Mouse (Mus musculus) common myeloid progenitor, adult 5-6 weeks (primary cell): ENCODE results near the gene Mrpl4. TPM values are rescaled to one million over a fixed set of nuclear protein-coding genes. Genes with fewer than 3 reads are reported as not detected.
"Not testable (repeated sequence)": the region's sequence is repeated elsewhere in the genome, so short reads cannot be mapped to it uniquely, and the experiment has no call there.

Experiments
- ATAC-seq: replicated peaks from 2 replicates; pipeline ENCODE4 v1.8.0; 2016; ENCODE audit warnings: low read depth, mild to moderate bottlenecking, moderate TSS enrichment, inconsistent platforms; ENCODE audit not compliant: poor library complexity, severe bottlenecking
- total RNA-seq: library from RNA; stranded (forward); fragments of 200-1000, 187-1606 nt; gene quantifications from 2 replicates; pipeline ENCODE4 v1.2.3, GENCODE M21; 2017

Gene Mrpl4
- total RNA-seq, 1 experiment from 2014 or later = 35.8 TPM

DNA sequence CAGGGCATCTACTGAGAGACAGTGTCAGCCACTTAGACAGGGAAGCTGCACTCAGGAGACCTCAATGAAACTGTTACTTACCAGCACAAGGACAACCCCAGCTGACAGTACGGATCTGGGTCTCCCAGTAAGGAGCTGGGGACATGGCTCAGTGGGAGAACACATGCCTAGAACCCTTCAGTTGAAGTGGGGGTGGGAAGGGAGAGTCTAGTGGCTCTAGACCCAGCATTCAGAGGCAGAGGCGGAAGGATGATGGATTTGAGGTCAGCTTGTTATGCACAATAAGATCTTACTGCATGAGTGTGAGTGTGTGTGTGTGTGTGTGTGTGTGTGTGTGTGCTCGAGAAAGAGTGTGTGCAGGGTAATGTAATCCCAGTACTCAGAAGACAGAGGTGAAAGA lies 20.4 kb upstream of the Mrpl4 start:
- ATAC-seq = no peak

DNA sequence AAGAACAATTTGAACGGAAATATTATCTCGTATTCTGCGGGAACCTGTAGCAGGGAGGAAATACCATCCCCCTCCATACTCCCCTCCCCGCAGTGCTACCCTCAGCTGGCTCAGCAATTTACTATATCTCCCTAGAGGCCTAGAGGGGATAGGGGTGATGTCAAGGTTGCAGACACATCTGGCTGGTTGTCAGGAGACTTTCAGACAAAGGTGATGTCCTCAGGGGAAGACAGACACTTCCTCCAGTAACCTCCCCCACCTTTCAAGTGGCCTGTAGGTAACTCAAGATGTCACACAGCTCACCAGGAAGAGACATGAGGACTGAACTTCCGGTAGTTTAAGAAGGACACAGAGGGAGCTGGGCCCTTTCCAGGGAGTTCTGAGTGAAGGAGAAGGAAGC lies 19.4 kb upstream of the Mrpl4 start:
- ATAC-seq = peak; percentile 42; the same call in 1 of the 2 replicates

DNA sequence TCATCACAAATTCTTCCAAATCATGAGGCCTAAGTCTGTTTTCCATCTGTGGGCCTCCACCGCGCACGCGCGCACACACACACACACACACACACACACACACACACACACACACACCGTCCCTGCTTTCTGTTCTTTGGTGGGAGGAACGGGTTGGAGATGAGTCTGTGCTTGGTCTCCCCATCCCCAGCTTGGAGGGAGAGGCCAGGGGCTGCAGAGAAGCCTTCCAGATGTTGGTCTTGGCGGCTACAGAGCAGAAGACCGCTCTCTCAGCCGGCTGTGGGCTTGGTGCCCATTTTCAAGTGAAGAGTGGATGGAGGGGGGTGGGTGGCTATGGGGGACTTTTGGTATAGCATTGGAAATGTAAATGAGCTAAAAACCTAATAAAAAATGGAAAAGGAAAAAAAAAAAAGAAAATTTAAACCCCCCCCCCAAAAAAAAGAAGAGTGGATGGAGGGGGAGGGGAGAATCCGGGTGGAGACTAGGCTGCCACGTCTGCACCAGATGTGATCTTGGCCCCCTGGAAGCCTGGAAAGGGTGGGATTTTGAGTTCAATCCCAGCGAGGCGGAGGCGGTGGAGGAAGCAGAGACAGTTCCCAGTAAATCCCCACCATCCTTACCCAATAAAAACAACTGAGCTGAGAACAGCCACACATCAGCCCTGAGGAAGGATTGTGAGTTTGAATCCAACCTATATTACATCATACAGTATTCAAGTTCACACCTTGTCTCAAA lies 15.4 kb upstream of the Mrpl4 start:
- ATAC-seq = no peak

DNA sequence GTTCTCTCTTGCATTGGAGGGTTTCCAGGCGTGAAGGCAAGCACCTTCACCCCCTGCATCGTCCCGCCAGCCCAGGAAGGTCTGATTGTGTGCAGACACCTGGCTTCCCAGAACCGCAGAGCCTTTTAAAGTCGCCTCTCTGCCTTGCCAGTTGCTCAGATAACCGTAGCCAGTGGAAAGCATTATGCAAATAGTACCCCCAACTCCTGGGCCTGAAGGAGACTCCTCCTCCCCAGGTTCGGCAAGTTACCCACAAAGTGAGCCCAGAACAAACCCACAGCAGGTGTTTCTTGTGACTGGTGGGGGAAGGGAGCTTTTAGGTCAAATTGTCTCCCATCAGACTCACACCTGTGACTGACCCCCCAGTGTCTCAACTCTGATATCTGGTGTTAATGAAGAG lies 14.6 kb upstream of the Mrpl4 start:
- ATAC-seq = no peak

DNA sequence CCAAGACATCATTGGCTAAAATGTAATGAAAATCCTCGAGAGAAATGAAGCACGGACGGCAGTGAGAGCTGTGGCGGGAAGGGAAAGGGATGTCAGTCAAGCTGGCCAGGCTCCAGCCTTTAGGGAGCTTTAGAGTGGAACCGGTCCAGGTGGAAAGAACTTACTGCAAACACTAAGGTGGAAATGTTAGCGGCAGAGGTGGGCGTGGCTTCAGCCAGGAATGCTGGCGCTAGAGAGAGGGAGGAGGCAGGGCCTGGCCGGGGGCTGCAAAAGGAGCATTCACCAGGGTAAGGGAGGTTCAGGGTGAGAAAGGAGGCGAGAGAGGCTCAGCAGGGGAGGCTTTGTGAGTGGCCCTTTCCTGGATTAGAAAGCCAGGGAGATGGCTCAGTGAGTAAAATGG lies 11.7 kb upstream of the Mrpl4 start:
- no peak for ATAC-seq

DNA sequence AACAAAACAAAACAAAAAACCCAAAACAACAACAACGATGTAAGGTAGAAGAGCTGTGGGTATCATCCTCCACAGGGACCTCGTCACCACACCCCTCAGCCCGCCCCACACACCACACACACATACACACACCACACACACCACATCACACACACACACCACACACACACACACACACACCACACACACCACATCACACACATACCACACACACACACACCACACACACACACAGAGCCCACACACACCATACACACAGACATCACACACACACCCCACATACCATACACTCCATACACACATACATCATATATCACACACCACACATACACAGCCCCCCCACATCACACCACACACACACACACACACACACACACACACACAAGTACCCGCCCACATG lies 11.0 kb upstream of the Mrpl4 start:
- no peak for ATAC-seq

DNA sequence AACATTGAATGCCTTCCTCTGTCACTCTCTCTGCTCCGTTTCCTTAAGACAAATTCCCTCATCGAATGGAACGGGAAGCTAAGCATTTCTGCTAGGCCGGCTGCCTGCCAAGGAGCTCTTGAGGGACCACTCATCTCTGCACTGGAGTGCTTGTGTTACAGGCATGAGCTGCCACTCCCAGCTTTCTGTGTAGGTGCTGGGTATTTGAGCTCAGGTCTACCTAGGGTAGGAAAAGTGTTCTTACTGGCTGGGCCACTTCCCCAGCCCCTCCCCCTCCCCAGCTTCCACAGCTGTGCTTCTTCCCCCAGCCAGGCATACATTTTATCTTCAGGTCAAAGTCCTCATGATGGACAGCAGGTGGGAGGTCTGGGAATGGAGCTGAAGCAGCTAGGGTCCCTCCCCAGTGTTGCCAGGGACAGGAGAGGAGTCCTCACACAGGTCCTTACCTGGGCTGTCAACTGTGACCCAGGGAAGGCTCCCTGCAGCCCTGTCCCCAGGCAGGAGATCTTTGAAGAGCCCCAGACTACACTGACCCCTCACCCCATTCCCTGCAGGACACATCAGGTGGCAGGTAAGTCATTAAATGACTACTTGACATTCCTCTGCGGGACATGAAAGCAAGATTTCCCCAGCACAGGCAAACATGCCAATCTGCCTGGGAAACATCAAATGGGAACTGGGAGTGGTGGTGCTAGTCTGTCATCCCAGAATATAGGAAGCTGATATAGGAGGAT lies 9.2 kb upstream of the Mrpl4 start:
- no peak for ATAC-seq

DNA sequence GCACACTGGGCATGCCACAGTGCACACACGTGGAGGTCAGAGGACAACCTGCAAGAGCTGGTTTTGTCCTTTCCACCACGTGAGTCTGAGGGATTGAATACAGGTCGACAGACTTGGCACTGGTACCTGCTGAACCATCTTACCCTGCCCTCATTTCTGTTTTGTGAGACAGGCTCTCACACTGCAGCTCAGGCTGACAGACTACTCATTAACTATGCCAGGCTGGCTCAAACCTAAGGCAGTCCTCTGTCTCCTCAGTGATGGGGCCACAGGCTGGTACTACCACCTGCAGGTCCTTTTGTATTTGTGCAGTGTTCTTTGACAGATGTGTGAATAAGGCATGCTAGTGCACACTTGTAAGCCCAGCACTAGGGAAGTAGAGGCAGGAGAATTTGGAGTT lies 7.5 kb upstream of the Mrpl4 start:
- no peak for ATAC-seq

DNA sequence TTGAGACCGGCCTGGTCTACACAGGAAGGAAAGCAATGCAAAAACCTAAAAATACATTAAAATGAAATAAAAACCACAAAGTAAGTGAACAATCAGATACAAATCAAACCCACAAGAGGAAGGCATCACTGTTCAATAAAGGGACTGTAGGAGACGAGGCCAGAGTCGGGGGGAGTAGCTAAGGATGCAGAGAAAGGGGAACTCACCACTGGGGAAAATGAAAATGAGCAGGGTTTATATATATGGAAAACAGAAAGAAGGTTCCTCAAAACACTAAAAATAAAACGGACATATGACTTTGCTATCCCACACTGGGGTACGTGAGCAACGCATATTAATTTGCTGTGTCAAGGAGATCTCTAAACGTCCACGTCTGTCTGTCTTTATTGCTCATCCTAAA lies 5.5 kb upstream of the Mrpl4 start:
- ATAC-seq = peak; percentile 87

DNA sequence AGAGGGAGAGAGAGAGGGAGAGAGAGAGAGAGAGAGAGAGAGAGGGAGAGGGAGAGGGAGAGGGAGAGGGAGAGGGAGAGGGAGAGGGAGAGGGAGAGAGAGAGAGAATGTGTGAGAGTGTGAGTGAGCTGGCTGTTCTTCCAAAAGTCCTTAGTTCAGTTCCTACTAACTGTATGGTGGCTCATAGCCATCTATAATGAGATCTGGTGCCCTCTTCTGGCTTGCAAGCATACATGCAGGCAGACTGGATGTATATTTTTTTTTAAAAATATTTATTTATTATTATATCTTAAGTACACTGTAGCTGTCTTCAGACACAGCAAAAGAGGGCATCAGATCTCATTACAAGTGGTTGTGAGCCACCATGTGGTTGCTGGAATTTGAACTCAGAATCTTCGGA lies 4.2 kb upstream of the Mrpl4 start:
- ATAC-seq = not testable (repeated sequence)

DNA sequence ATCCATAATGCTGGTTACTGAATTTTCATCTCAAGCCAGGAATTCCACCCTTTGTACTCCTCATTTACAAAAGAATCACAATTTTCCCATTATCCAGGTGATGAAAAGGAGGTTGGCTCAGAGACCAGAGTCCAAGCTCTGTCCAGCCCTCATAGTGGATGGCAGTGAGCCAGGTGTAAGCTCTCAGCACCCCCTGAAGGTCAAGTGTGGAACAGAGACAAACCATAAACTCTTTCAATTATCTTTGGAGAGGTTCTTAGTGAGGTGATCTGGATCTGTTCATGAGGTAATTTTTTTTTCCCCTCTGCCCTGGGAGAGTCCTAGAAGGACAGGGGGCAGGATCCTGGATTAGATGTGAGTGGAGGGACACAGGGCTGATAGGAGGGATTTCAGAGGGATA lies 1.7 kb upstream of the Mrpl4 start:
- no peak for ATAC-seq

DNA sequence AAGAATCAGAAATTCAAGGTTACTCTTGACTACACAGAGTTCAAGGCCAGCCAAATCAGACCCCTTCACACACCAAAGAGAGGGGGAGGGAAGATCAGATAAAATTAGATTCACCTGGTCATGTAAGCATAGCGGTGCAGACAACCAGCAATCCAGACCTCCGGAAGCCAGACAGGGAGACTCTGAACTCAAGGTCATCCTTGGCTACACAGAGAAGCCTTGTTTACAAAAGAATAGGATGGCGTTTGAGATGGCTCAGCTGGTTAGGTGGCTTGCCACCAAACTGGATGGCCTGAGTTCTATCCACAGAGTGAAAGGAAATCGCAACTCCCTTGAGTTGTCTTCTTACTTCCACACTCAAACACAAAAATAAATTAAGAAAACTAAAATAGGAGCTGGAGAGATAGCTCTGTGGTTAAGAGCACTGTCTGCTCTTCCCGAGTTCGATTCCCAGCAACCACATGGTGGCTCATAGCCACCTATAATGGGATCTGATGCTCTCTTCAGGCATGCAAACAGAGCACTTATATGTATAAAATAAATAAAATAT lies 812 bp upstream of the Mrpl4 start:
- no peak for ATAC-seq

DNA sequence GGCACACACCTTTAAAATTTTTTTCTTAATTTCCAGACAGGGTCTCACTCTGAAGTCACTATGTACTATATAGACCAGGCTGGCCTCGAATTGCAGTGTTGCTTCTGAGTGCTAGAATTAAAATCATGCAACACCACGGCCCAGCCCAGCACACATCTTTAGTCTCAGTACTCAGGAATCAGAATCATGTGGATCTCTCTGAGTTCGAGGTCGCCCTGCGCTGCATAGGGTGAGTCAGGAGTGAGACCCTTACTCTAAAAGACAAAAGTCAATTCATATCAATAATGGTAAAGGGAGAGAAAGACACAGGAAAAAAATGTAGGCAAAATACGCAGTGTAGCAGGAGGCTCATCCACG lies 290 bp upstream of the Mrpl4 start:
- ATAC-seq = 0 out of 2 replicates have a peak, but pooled peaks have one; percentile 9

DNA sequence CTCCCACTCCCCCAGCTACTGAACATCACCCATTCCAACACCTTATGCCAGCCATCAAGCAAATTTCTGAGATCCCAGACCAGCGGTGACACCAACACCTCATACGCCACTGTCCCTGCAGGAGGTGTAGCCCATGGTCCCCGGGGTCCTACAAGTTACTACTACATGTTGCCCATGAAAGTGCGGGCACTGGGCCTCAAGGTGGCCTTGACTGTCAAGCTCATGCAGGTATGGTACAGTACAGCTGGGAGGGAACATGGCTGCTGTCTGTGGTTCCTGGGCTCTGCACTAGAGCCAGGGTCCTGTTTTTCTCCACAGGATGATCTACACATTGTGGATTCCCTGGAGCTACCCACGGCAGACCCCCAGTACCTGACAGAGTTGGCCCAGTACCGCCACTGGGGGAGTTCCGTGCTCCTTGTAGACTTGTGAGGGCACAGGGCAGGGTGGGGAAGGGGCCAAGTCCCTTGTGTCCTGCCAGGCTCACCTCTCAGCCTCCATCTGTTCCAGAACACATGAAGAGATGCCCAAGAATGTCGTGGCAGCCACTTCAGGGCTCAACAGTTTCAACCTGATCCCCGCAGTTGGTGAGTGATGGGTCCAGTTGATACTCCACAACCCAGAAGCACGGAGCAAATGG lies 4.9 kb downstream of the Mrpl4 start:
- no peak for ATAC-seq

DNA sequence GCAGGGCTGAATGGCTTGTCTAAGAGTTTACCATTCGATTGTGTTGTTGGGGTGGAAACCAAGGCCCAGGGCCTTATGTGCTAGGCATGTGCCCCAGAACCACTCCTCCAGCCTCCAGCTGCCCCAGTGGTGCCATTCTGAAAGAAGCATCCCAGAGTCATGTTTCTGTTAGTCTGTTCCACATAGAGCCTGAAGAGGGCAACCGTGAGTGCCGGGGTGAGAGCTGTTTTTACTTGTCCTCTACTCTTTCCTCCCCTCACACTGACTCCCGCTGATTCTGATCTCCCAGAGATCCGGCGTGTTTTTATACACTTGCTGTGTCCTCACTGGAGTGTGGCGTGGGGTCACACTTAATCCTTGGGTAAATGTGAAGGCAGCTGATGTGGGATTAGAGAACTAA lies 5.5 kb downstream of the Mrpl4 start:
- 0 out of 2 replicates have a peak, but pooled peaks have one; percentile 31 for ATAC-seq

DNA sequence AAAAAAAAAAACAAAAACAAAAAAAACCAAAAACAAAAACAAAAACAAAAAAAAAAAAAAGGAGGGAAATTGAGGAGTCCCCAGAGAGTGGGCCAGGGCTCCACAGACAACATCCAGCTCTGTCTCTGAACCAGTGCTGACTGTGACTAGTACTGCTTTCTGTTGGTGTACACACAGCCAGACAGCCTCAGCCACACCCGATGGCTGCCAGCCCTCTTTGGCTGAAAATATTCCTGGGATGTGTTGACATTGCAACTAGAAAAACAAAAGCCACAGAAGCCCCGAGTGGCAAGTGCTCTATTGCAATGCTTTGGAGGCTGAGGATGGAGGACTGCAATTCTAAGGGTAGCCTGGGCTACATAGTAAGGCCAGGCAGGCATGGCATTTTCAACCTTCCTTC lies 7.8 kb downstream of the Mrpl4 start:
- ATAC-seq = no peak

DNA sequence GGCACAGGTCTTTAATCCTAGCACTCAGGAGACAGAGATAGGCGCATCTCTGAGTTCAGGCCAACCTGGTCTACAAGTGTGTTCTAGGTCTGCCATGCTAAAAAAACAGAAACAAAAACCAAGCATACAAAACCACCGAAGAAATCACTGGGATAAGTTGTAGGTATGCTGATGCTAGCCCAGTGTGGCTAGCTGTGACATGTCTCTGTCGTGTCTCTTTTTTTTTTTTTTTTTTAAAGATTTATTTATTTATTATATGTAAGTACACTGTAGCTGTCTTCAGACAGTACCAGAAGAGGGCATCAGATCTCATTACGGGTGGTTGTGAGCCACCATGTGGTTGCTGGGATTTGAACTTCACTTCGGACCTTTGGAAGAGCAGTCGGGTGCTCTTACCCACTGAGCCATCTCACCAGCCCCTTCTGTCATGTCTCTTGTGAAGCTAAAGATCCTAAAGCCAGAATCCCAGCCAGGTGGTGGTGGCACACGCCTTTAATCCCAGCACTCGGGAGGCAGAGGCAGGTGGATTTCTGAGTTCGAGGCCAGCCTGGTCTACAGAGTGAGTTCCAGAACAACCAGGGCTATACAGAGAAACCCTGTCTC lies 8.5 kb downstream of the Mrpl4 start:
- ATAC-seq = not testable (repeated sequence)

DNA sequence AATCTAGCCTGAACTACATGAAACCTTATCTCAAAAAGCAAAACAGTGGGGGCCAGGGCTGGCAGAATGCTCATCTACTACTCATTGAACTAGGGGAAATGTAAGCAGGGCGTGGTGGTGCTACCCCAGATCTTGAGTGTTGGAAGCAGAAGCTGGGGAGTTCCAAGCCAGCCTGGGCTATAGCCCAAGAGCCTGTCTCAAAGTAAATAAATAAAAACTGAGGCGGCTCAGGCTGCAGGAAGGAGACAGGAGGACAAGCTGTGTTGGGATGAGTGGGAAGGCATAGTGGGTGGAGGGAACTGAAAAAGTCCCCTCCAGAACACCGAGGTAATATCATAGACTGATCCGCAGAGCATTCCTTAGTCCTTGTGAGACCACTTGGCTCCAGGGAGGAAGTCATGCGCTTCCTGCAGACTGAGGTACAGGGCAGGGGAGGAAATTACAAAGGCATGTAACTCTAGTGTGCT lies 9.3 kb downstream of the Mrpl4 start:
- no peak for ATAC-seq

DNA sequence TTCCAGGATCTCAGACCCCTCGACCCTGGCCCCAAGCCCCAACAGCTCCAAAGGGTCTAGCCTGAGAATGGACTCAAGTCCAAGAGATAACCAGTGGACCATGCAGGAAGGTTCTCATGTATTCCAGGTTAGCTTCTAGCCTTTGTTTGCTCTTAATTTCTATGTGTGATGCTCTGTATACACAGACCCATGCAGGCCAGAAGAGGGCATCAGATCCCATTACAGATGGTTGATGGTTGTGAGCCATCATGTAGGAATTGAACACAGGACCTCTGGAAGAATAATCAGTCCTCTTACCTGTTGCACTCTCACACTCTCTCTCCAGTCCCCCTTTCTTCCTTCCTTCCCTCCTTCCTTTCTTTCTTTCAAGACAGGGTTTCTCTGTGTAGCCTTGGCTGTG lies 9.8 kb downstream of the Mrpl4 start:
- no peak for ATAC-seq
